Mouse (Mus musculus) C3H10T1/2 (cell line): Measurements from ENCODE around the gene Rgs9. TPM values are rescaled to one million over a fixed set of nuclear protein-coding genes. Genes with fewer than 3 reads are reported as not detected.

Experiments
- polyA plus RNA-seq, 2 experiments: library from polyadenylated mRNA; unstranded; fragments of >200 nt; fragmentation: generic; extraction: Trizol; gene quantifications; one replicate each; pipeline ENCODE4 v1.2.1; 2012; ENCODE audit warnings: missing spikeins in 2 of 2

Gene Rgs9
- under 1 TPM in 1 of 2 experiments, not detected in 1; 0.04 TPM for polyA plus RNA-seq

GRCm38 (mm10) chr11:109297710-109298375, at the start of gene Rgs9:
Gene Rgs9, minus strand, starts transcription at chr11:109298129.

Other genes starting within 250 kb of the Rgs9 start
- gene E030025P04Rik, start 153.8 kb downstream of the Rgs9 start, polyA plus RNA-seq, result not detected
- gene Gna13, start 64.7 kb upstream of the Rgs9 start, polyA plus RNA-seq, result 10 to 100 TPM; 14.1 to 18.6 TPM
- not detected for gene 9930022D16Rik, start 115.8 kb upstream of the Rgs9 start, polyA plus RNA-seq
- 10 to 100 TPM; 27.6 to 62.5 TPM for gene Amz2, start 127.8 kb upstream of the Rgs9 start, polyA plus RNA-seq
- gene Arsg, start 175.2 kb upstream of the Rgs9 start, polyA plus RNA-seq, result 1 to 10 TPM in 1 of 2 experiments, under 1 TPM in 1; 0.15 to 2.1 TPM
- under 1 TPM; 0.07 to 0.52 TPM for gene Slc16a6, start 175.5 kb upstream of the Rgs9 start, polyA plus RNA-seq